Mouse (Mus musculus) midbrain, postnatal 0 days (tissue): ENCODE results near the gene Lefty2. TPM values are rescaled to one million over a fixed set of nuclear protein-coding genes. Genes with fewer than 3 reads are reported as not detected.

Experiments
- ATAC-seq: fragments of 200-750 bp; cut with Nextera tagmentation; 2 replicates; pipeline ENCODE4 v1.8.0; 2017; ENCODE audit warnings: moderate number of reproducible peaks, mild to moderate bottlenecking, moderate TSS enrichment, moderate library complexity; ENCODE audit not compliant: low FRiP score
- DNase-seq: peaks from one replicate; pipeline ENCODE4 v3.0.0-alpha.2; 2015; ENCODE audit warnings: low spot score
- H3K27ac ChIP-seq: fragments of 300-500 bp; sonication (generic); 2 replicates; pipeline ENCODE4 v1.5.1; 2014; ENCODE audit warnings: low read depth, mild to moderate bottlenecking, low read length, mixed read lengths
- H3K27me3 ChIP-seq: fragments of 300-500 bp; sonication (generic); 2 replicates; pipeline ENCODE4 v1.6.1; 2014; ENCODE audit warnings: low read length, control low read depth, mixed read lengths; ENCODE audit not compliant: insufficient read depth
- H3K36me3 ChIP-seq: fragments of 300-500 bp; sonication (generic); 2 replicates; pipeline ENCODE4 v1.6.1; 2014; ENCODE audit warnings: low read length, control low read depth, mixed read lengths; ENCODE audit not compliant: insufficient read depth
- H3K4me1 ChIP-seq: fragments of 300-500 bp; sonication (generic); 2 replicates; pipeline ENCODE4 v1.6.1; 2014; ENCODE audit warnings: mild to moderate bottlenecking, control low read depth, antibody characterized with exemption, low read length, mixed read lengths; ENCODE audit not compliant: insufficient read depth
- H3K4me2 ChIP-seq: fragments of 300-500 bp; sonication (generic); 2 replicates; pipeline ENCODE4 v1.6.1; 2014; ENCODE audit warnings: low read depth, mild to moderate bottlenecking, low read length, mixed read lengths; ENCODE audit not compliant: poor library complexity, severe bottlenecking
- H3K4me3 ChIP-seq: fragments of 300-500 bp; sonication (generic); 2 replicates; pipeline ENCODE4 v1.5.1; 2014; ENCODE audit warnings: low read depth, mild to moderate bottlenecking, low read length, moderate library complexity
- H3K9ac ChIP-seq: fragments of 300-500 bp; sonication (generic); replicated peaks from 2 replicates; pipeline ENCODE4 v1.6.1; 2014; ENCODE audit warnings: mild to moderate bottlenecking, low read length, moderate library complexity, mixed read lengths; ENCODE audit not compliant: poor library complexity, severe bottlenecking
- H3K9me3 ChIP-seq: fragments of 300-500 bp; sonication (generic); 2 replicates; pipeline ENCODE4 v1.6.1; 2016; ENCODE audit warnings: low read length, control low read depth
- CTCF ChIP-seq: IDR thresholded peaks from 2 replicates; pipeline ENCODE4 v1.5.1; 2016; ENCODE audit warnings: antibody characterized with exemption, mild to moderate bottlenecking
- WGBS: fragments of 180-500 bp; shearing (Covaris S2); extraction: QIAGEN DNeasy Blood & Tissue Kit; methylation state at CpG from one replicate; pipeline ENCODE4 v1.1.7; 2014; 5-methylcytosine and 5-hydroxymethylcytosine counted together
- polyA plus RNA-seq: library from polyadenylated mRNA; unstranded; fragments of >200 nt; fragmentation: Nextera tagmentation; extraction: Ambion mirVana; gene quantifications from 2 replicates; pipeline ENCODE4 v1.2.1, GENCODE M21; 2015
- total RNA-seq: library from RNA; depleted of rRNA; stranded (reverse); fragments of >200 nt; gene quantifications from 2 replicates; pipeline ENCODE4 v1.2.3, GENCODE M21; 2014

The Lefty2 gene
- total and polyA plus RNA-seq, 2 experiments from 2014 or later: 8.6 to 12.8 TPM

DNA sequence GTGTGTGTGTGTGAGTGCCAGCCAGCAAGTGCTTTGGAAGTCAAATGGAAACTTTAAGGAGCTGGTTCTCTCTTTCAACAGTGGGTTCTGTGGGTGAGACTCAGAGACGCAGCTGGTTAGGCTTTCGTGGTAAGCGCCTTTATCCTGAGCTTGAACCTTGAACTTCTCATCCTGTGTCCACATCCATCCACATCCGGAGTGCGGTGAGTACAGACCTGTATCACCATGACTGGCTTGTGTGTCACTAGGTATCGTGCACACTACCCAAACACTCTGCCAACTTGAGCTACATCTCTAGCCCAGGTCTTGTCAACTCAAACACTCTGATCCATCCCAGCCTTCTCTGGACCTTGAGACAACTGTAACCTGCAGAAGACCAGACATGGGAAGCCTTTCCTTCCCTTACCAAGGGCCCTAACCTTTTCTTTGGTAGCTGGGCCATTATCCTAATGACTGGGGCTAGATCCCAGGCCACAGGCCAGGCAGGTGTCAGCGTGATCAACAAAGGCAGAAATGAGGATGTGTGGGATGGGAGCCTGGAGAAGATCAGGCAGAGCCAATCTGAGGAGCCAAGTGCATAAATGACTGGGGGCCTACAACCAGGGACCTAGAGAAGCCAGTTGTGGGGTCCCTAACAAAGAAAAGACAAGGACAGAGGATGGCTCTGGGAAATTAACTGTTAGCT lies 48.0 kb downstream of the Lefty2 start:
- ATAC-seq (no peak), DNase-seq (no peak)
- Histone ChIP-seq H3K9me3 (no peaks in the 10 kb centered on the region), H3K4me3 (no peak overlapping the region), H3K27ac (no peak overlapping the region), H3K36me3 (no peaks in the 10 kb centered on the region), H3K4me2 (no peak overlapping the region), H3K4me1 (peaks cover 3% of the 10 kb centered on the region; the same call in 1 of the 2 replicates), H3K27me3 (peaks cover 46% of the 10 kb centered on the region), H3K9ac (no peak overlapping the region)
- TF ChIP-seq CTCF: no peak
- 88% methylated on average over 7 of the region's 7 CpGs for whole genome bisulfite sequencing

DNA sequence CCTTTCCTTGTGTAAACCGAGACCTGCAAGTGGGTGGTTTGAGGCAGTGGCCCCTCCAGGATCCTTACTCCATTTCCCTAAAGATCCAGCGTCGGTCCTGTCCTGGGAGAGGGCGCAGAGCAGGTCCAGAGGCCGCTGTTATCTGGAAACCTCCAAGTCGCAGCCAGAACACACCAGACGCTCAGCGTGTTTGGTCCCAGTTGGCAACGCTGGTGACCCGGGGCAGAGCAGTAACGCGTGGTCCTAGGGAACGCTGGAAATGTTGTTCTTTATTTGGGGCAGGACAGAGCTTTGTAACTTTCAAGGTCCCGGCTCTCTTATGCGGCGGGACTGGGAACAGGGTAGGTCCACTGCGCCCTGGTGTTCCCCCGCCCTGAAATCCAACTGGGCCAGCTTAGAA lies 48.8 kb downstream of the Lefty2 start:
- ATAC-seq: no peak
- H3K27me3 ChIP-seq: peaks cover 40% of the 10 kb centered on the region

DNA sequence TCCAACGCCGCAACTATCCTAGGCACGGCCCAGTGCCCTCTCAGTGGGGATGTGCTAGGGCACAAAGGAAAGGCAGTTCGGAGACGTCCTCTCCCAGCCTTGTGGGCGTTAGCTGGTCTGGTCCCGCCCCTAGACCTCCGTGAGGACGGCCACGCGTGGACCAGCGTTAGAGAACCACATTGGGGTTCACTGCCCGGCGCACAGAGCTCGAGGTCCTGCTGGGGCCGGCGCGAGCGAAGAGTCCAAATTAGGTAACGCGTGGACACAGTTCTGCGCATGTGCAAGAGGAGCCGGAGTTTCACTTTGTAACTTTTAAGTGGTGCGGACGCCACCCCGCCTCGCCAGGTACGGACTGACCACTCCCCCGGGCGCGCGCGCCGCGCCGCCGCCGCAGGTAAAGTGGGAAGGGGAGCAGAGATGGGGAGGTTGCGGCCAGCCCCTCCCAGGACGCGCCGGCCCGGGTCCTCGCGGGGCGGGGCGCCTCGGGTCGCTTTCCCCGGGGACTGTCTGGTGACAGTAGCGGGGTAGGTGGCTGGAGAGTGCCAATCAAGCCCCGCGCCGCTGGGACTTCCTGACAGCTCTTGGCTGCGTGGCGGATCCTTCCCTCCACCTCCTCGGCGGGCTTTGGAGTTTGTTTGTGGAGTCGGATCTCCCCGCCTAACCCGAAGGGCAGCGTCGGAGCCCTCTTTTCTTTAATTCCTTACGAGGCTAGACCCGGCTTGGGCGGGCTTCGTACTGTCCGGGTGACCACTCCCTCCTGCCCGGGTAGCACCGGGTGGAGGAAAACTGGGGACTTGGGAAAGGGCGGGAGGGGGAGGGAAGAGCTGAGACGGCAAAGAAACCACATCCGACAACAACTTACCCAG lies 49.5 kb downstream of the Lefty2 start, which contains the start of gene Tmem63a:
Gene Tmem63a (plus strand): TSS at position 179 of the 866 bp plus-strand sequence.
- H3K4me1 ChIP-seq: peaks cover 3% of the 10 kb centered on the region; the same call in 1 of the 2 replicates
- TF ChIP-seq CTCF: no peak
- no peak within 1 kb of the TSS for H3K27ac ChIP-seq
- WGBS: under 1% methylated on average over 67 of the region's 73 CpGs
- H3K4me3 ChIP-seq: peak within 1 kb of the TSS; percentile 62
- H3K4me2 ChIP-seq: peak within 1 kb of the TSS; percentile 93
- DNase-seq (peak; percentile 32), ATAC-seq (no peak)
- H3K9ac ChIP-seq: peak within 1 kb of the TSS; percentile 44; the same call in 1 of the 2 replicates
- H3K27me3 ChIP-seq: peaks cover 39% of the 10 kb centered on the region
- no peaks in the 10 kb centered on the region for H3K36me3 ChIP-seq
- H3K9me3 ChIP-seq: no peaks in the 10 kb centered on the region

More for the DNA sequence above, 48.8 kb downstream of the Lefty2 start:
- Histone ChIP-seq H3K27ac (no peak overlapping the region), H3K4me2 (peak overlapping the region; percentile 93), H3K4me1 (peaks cover 3% of the 10 kb centered on the region; the same call in 1 of the 2 replicates), H3K9ac (peak overlapping the region; percentile 44; the same call in 1 of the 2 replicates), H3K4me3 (peak overlapping the region; percentile 62), H3K9me3 (no peaks in the 10 kb centered on the region), H3K36me3 (no peaks in the 10 kb centered on the region)
- no peak for TF ChIP-seq CTCF
- 6% methylated on average over 18 of the region's 18 CpGs for WGBS
- no peak for DNase-seq

DNA sequence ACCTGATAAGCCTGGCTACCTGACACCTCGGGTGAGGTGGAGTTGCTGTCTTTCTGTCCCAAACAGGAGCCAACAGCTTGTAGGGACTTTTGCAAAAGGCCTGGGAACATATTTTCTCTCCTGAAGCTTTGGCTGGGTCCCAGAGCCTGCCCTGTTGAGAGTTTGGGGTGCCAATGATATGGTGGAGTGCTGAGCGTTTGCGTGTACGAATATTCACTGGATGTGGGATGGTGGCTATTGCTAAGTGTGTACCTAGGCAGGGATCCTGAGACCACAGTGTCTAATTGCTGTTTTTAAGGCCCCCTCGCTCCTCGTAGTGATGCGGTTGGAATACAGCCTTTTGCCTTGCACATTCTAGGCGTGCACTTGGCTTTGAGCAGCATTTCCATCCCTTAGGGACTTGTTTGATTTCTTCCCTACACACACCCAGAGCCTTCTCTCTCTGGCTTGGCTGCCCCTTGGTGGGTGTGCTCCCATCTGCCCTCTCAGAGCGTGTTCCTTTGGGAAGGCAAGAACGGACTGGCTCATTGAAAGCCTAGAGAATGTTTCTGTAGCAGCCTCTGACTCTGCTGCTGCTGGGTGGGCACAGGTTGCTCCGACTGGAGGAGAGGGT lies 50.2 kb downstream of the Lefty2 start:
- peak overlapping the region; percentile 62 for H3K4me3 ChIP-seq
- no peak for ATAC-seq
- H3K4me1 ChIP-seq: peaks cover 3% of the 10 kb centered on the region; the same call in 1 of the 2 replicates
- TF ChIP-seq CTCF: no peak
- no peaks in the 10 kb centered on the region for H3K9me3 ChIP-seq
- peak overlapping the region; percentile 93 for H3K4me2 ChIP-seq
- no peak overlapping the region for H3K9ac ChIP-seq
- no peak overlapping the region for H3K27ac ChIP-seq
- DNase-seq: no peak
- H3K36me3 ChIP-seq: no peaks in the 10 kb centered on the region
- peaks cover 34% of the 10 kb centered on the region for H3K27me3 ChIP-seq
- WGBS: 46% methylated on average over 11 of the region's 11 CpGs

DNA sequence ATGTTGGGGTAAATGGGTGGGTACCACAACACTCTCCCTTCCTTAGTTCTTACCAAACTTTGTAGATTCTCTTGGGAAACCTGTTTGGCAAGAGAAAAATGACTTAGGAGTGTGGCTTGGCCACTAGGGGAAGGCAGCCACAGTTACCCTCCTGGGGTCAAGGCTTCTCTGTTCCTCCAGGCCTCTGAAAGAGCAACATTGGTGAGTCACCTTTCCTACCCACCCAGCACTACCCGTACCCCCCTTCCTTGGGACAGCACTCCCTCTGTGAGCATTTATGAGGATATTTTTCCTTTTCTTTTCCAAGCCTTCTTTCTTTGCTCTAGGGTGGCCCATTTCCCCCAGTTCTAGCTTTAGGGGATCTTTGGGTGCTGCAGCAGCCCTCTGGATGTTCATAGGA lies 51.0 kb downstream of the Lefty2 start:
- ATAC-seq: no peak
- 83% methylated on average over 1 of the region's 1 CpGs for WGBS
- H3K4me2 ChIP-seq: no peak overlapping the region

More for the DNA sequence above, 51.0 kb downstream of the Lefty2 start:
- Histone ChIP-seq H3K27me3 (peaks cover 34% of the 10 kb centered on the region), H3K9me3 (no peaks in the 10 kb centered on the region), H3K9ac (no peak overlapping the region), H3K4me1 (peaks cover 3% of the 10 kb centered on the region; the same call in 1 of the 2 replicates), H3K36me3 (no peaks in the 10 kb centered on the region), H3K4me3 (no peak overlapping the region), H3K27ac (no peak overlapping the region)
- no peak for TF ChIP-seq CTCF
- DNase-seq: no peak
